Mouse (Mus musculus) heart, adult 2 months (tissue): Measurements from ENCODE around the gene Mpp2. TPM values are rescaled to one million over a fixed set of nuclear protein-coding genes. Genes with fewer than 3 reads are reported as not detected.
A peak's percentile ranks its signal among the peaks of the same experiment; 100 is the strongest.

Experiments used
- DNase-seq, 2 experiments: peaks; one replicate each; pipeline ENCODE4 v3.0.0; 2021
- H3K27ac ChIP-seq: fragments of 200-600 bp; 2 replicates; pipeline ENCODE4 v1.8.1; 2022
- H3K27me3 ChIP-seq: fragments of 200-500 bp; 2 replicates; pipeline ENCODE4 v1.6.1; 2012; ENCODE audit warnings: mild to moderate bottlenecking, low read length, inconsistent platforms, mixed read lengths; ENCODE audit not compliant: control insufficient read depth, insufficient read depth
- H3K36me3 ChIP-seq: fragments of 200-500 bp; 2 replicates; pipeline ENCODE4 v1.6.1; 2012; ENCODE audit warnings: low read length, inconsistent platforms; ENCODE audit not compliant: control insufficient read depth, insufficient read depth
- H3K4me1 ChIP-seq: fragments of 200-500 bp; 2 replicates; pipeline ENCODE4 v1.6.1; 2011; ENCODE audit warnings: low read length; ENCODE audit not compliant: control insufficient read depth, insufficient read depth
- H3K4me3 ChIP-seq: fragments of 200-600 bp; 2 replicates; pipeline ENCODE4 v1.8.1; 2022
- H3K79me2 ChIP-seq: fragments of 200-500 bp; replicated peaks from 2 replicates; pipeline ENCODE4 v1.6.1; 2012; ENCODE audit warnings: mild to moderate bottlenecking, inconsistent platforms, low read length, moderate library complexity, mixed read lengths; ENCODE audit not compliant: control insufficient read depth, insufficient read depth
- H3K9ac ChIP-seq: fragments of 200-500 bp; 2 replicates; pipeline ENCODE4 v1.6.1; 2012; ENCODE audit warnings: low read depth, mild to moderate bottlenecking, control low read depth, inconsistent platforms, low read length, mixed read lengths
- CTCF ChIP-seq: fragments of 200-600 bp; IDR thresholded peaks from 2 replicates; pipeline ENCODE4 v1.8.1; 2022; ENCODE audit warnings: antibody characterized with exemption, mild to moderate bottlenecking, moderate library complexity
- EP300 ChIP-seq: fragments of 200-500 bp; IDR thresholded peaks from 2 replicates; pipeline ENCODE4 v1.6.1; 2011; ENCODE audit warnings: low read depth, low read length, control low read depth; ENCODE audit not compliant: insufficient read depth
- POLR2A ChIP-seq: fragments of 200-500 bp; IDR thresholded peaks from 2 replicates; pipeline ENCODE4 v1.6.1; 2011; ENCODE audit warnings: mild to moderate bottlenecking, low read depth, low read length, control low read depth; ENCODE audit not compliant: insufficient read depth
- WGBS: fragments of 180-500 bp; shearing (Covaris S2); methylation state at CpG from one replicate; pipeline ENCODE4 v1.1.7; 2018; 5-methylcytosine and 5-hydroxymethylcytosine counted together
- intact Hi-C: fragments of 180-260 bp; cut with DNase I; formaldehyde crosslinking; loops from one replicate; pipeline ENCODE4 v1.15.1; 2025
- long read RNA-seq: library from polyadenylated mRNA; stranded (forward); transcript quantifications from one replicate; pipeline ENCODE4 v2.0.0, GENCODE M21; 2021
- polyA plus RNA-seq: library from polyadenylated mRNA; depleted of rRNA; stranded (reverse); fragments of >200 nt; gene quantifications from 2 replicates; pipeline ENCODE4 v1.2.3, GENCODE M21; 2012; rRNA removed
- total RNA-seq, 2 experiments: library from RNA; stranded (reverse); gene quantifications; 2 replicates each; pipeline ENCODE4 v1.2.3; 2021

Mpp2 gene
- total RNA-seq (1 to 10 TPM; 2.3 to 2.6 TPM), polyA plus RNA-seq (5.3 and 5.6 TPM in 2 replicates)
- long read RNA-seq, partial matches to known transcripts, result 0 of 1 reads
- long read RNA-seq, other reads (novel, unspliced or antisense), result 1 of 1 reads

DNA sequence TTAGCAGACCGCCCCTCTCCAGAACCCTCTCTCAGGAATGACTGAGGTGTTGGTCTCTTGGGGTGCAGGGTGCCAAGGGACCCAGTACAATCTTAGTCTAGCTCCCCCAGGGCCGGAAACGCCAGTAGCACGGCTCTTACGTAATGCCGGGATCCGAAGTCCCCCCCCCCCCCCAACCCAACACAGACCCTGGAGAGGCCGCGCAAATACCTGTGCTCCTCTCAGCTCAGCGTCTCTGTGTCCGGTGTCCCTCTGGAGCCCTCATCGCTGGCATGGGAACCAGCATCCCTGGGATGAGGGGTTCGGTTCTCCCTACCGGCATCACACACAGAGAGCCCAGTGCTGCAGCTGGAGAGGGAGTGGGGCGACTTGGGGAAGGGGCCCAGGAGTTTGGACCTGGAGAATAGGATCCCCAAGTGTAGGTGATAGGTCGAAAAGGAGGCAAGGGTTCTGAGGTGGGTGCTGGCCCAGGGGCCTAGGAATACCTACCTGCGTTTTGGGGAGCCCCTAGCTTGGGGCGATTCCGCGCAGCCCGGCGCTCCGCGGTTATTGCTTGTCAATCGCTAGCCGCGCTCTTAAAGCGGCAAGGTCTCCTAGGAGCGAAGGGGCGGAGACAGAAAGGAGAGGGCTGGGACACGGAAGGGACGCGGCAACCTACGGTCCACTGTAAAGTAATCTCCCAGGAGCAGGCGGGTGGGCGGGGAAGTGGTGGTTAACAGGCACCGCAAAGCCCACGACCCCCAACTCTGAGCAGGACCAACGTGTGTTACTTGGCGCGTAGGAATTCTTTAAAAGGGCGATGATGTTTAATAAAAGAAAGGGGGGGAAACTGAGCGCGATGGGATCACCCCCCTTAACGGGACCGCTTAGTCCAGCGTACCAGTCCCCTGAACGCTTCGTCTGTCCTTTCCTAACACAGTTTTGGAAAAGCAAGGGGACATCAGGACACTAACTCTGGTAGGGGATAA is at the start of gene Mpp2:
Gene Mpp2, minus strand, starts transcription at position 585 of the 968 bp plus-strand sequence.
- no peaks in the 10 kb centered on the region for H3K36me3 ChIP-seq
- H3K79me2 ChIP-seq, result no peaks in the 10 kb centered on the region
- H3K27ac ChIP-seq, result peak within 1 kb of the TSS; percentile 44
- no peaks in the 10 kb centered on the region; the same call in 1 of the 2 replicates for H3K4me1 ChIP-seq
- no peaks in the 10 kb centered on the region for H3K27me3 ChIP-seq
- intact Hi-C loops, result loop anchor here (1.0 kb wide), 1 partner anchor 27 kb away; no protein-coding TSS in a partner anchor
- DNase-seq, result peak; percentile 76 to 77
- WGBS, result 1% methylated on average over 49 of the region's 49 CpGs
- peak within 1 kb of the TSS; percentile 63 for H3K9ac ChIP-seq
- H3K4me3 ChIP-seq, result peak within 1 kb of the TSS; percentile 85
- TF ChIP-seq EP300 (no peak), CTCF (no peak), POLR2A (peak; percentile 62)

DNA sequence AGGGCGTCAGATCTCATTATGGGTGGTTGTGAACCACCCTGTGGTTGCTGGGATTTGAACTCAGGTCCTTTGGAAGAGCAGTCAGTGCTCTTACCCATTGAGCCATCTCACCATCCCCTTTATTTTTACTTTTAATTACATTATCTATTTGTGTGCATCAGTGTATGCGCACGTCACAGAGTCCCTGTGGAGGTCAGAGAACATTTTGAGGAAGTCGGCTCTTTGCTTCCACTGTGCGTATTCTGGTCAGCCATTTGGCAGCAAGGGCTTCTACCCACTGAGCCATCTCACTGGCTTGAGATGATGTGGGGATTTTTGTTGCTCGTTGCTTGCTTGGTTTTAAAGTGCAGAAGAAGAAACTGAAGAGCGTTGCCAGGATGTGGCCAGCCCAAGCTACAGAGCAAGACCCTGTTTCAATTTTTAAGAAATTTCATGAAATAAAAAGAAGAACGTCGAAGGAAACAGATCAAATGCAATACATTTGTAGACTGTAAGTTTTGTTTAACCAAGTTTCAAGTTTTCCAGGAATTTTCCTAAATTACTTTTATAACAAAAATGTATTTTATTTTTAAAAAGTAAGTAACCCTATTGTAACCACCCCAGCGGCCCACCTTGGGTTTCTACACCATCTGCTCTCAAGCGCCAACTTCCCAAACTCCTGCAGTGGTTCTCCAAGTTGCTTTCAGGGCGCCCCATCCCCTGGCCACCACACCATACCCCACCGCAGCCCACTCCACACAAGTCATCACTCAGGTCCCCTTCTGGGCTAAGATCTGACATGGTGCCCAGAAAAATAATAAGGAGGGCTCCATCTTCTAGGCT is 49.5 kb upstream of the Mpp2 start:
- Histone ChIP-seq H3K4me3 (no peak overlapping the region), H3K27ac (no peak overlapping the region), H3K9ac (no peak overlapping the region), H3K27me3 (no peaks in the 10 kb centered on the region), H3K79me2 (no peaks in the 10 kb centered on the region), H3K4me1 (no peaks in the 10 kb centered on the region), H3K36me3 (no peaks in the 10 kb centered on the region)
- DNase-seq, result no peak
- 48% methylated on average over 13 of the region's 13 CpGs for WGBS
- no peak for TF ChIP-seq POLR2A
- no peak for TF ChIP-seq EP300
- no peak for TF ChIP-seq CTCF
- intact Hi-C loops, result loop anchor here (1.0 to 5.0 kb wide), 2 partner anchors 77 to 151 kb away; partner anchors contain the start of gene Dusp3

DNA sequence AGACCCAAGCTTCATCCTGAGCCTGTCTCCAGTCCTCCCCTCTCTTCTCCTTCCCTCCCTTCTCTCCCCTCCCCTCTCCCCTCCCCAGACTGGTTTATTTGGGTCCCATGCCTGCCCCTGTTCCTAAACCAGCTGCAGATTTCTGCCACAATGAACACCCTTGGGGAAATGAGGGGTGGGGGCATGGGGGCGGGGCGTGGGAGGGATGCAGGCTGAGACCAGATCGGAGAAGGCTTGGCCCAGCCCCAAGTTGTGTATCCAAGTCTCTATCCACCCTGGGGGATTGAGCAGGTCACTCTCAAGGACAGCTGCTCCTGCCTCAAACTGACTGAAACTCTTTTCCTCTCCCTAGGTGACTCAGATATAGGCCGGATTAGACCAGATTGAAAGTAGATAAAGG is 46.2 kb upstream of the Mpp2 start:
- Histone ChIP-seq H3K27me3 (no peaks in the 10 kb centered on the region), H3K79me2 (no peaks in the 10 kb centered on the region), H3K9ac (no peak overlapping the region), H3K4me3 (no peak overlapping the region), H3K4me1 (no peaks in the 10 kb centered on the region), H3K27ac (no peak overlapping the region), H3K36me3 (no peaks in the 10 kb centered on the region)
- 16% methylated on average over 4 of the region's 4 CpGs for WGBS
- intact Hi-C loops, result no loop called here
- DNase-seq, result no peak
- TF ChIP-seq CTCF (no peak), POLR2A (no peak), EP300 (no peak)

DNA sequence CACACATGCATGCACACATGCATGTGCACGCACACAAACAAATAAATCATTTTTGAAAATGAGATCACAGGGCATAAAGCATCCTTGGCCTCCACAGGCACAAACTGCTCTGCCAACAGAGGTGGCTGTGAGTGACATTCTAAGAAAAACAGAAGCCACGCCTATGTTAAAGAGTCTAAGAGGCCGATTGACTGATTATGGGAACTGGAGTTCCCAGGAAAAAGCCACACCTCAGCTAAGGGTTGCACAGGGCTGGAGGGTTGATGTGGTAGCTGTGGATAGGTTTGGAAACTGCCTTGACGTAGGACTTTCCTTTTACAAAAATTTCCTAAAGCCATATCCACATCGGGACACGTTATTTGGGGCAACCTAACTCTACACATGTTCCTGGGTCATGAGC is 29.1 kb upstream of the Mpp2 start:
- Histone ChIP-seq H3K4me1 (no peaks in the 10 kb centered on the region), H3K4me3 (no peak overlapping the region), H3K36me3 (no peaks in the 10 kb centered on the region), H3K9ac (no peak overlapping the region), H3K27me3 (no peaks in the 10 kb centered on the region; the same call in 1 of the 2 replicates), H3K79me2 (no peaks in the 10 kb centered on the region), H3K27ac (no peak overlapping the region)
- WGBS, result 73% methylated on average over 6 of the region's 6 CpGs
- intact Hi-C loops, result no loop called here
- TF ChIP-seq CTCF (no peak), EP300 (no peak), POLR2A (no peak)
- DNase-seq, result no peak

DNA sequence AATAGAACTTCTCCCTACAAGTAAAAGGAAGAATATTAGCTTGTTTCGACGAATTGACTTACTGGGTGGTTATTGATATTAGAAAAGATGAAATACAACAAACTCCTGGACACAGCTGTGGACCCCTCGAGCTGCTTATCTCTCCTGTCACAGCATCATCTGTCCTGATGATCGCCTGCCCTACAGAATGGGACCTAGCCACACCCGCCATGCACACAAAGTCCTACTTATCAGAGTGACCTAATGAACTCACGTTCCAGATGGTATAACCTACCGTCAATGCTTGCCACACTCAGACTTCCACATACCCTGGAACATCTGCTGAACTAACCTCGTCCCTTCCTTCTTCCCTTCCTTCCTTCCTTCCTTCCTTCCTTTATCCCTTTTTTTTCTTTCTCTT is 27.9 kb upstream of the Mpp2 start:
- H3K36me3 ChIP-seq, result no peaks in the 10 kb centered on the region
- no peaks in the 10 kb centered on the region for H3K4me1 ChIP-seq
- WGBS, result 45% methylated on average over 8 of the region's 8 CpGs
- intact Hi-C loops, result no loop called here
- H3K27me3 ChIP-seq, result no peaks in the 10 kb centered on the region; the same call in 1 of the 2 replicates
- no peak for TF ChIP-seq EP300
- no peak for TF ChIP-seq POLR2A
- no peak for TF ChIP-seq CTCF
- no peak overlapping the region for H3K4me3 ChIP-seq
- DNase-seq, result no peak
- no peak overlapping the region for H3K9ac ChIP-seq
- no peak overlapping the region for H3K27ac ChIP-seq
- no peaks in the 10 kb centered on the region for H3K79me2 ChIP-seq
